Mouse (Mus musculus): ENCODE data around the gene Gm20388.

- TF ChIP-seq CTCF (IDR thresholded peaks at IDR 0.05; ENCODE audit: borderline replicate concordance, insufficient read depth, low read depth, low read length) (no peak), POLR2A (IDR thresholded peaks at IDR 0.05; ENCODE audit: borderline replicate concordance, insufficient read depth, low read length) (no peak)
These were observed 460.5 kb downstream of the Gm20388 start for GRCm38 (mm10) chr8:120371146-120371545.
